Mouse (Mus musculus): ENCODE measurements at regions not wholly inside any gene's neighbourhood (a gene's known extent, or its start where the extent isn't known, plus 50 kb on each side); places are given as distances from the start of the nearest gene placed in this dataset.
A peak's percentile ranks its signal among the peaks of the same experiment; 100 is the strongest.

GRCm38 (mm10) chr11:45174811-45175798 lies 558.0 kb downstream of the Ebf1 start:
- DNase-seq (ENCODE audit: low read depth), result no peak
- TF ChIP-seq POLR2A (IDR thresholded peaks at IDR 0.05; ENCODE audit: borderline replicate concordance, extremely low read depth, insufficient read depth, insufficient read length, poor library complexity, severe bottlenecking), result no peak
- no peak for TF ChIP-seq CTCF (IDR thresholded peaks at IDR 0.05; ENCODE audit: borderline replicate concordance, extremely low read depth, insufficient read depth, insufficient read length)

GRCm38 (mm10) chr11:45176971-45177370 lies 559.9 kb downstream of the Ebf1 start:
- DNase-seq (ENCODE audit: low read depth), result no peak
- TF ChIP-seq POLR2A (IDR thresholded peaks at IDR 0.05; ENCODE audit: borderline replicate concordance, extremely low read depth, insufficient read depth, insufficient read length, poor library complexity, severe bottlenecking), result no peak
- TF ChIP-seq CTCF (IDR thresholded peaks at IDR 0.05; ENCODE audit: borderline replicate concordance, extremely low read depth, insufficient read depth, insufficient read length), result no peak

GRCm38 (mm10) chr11:45178036-45178435 lies 560.9 kb downstream of the Ebf1 start:
- no peak for DNase-seq (ENCODE audit: low read depth)
- TF ChIP-seq CTCF (IDR thresholded peaks at IDR 0.05; ENCODE audit: borderline replicate concordance, extremely low read depth, insufficient read depth, insufficient read length) (no peak), POLR2A (IDR thresholded peaks at IDR 0.05; ENCODE audit: borderline replicate concordance, extremely low read depth, insufficient read depth, insufficient read length, poor library complexity, severe bottlenecking) (no peak)

GRCm38 (mm10) chr11:45179019-45179418 lies 561.9 kb downstream of the Ebf1 start:
- DNase-seq (ENCODE audit: low read depth), result no peak
- no peak for TF ChIP-seq POLR2A (IDR thresholded peaks at IDR 0.05; ENCODE audit: borderline replicate concordance, extremely low read depth, insufficient read depth, insufficient read length, poor library complexity, severe bottlenecking)
- no peak for TF ChIP-seq CTCF (IDR thresholded peaks at IDR 0.05; ENCODE audit: borderline replicate concordance, extremely low read depth, insufficient read depth, insufficient read length)

GRCm38 (mm10) chr11:45190601-45191370 lies 573.7 kb downstream of the Ebf1 start:
- TF ChIP-seq CTCF (IDR thresholded peaks at IDR 0.05; ENCODE audit: borderline replicate concordance, extremely low read depth, insufficient read depth, insufficient read length) (no peak), POLR2A (IDR thresholded peaks at IDR 0.05; ENCODE audit: borderline replicate concordance, extremely low read depth, insufficient read depth, insufficient read length, poor library complexity, severe bottlenecking) (no peak)
- peak; percentile 68 for DNase-seq (ENCODE audit: low read depth)

GRCm38 (mm10) chr11:45191392-45192189 lies 574.5 kb downstream of the Ebf1 start:
- peak; percentile 77 for DNase-seq (ENCODE audit: low read depth)
- no peak for TF ChIP-seq CTCF (IDR thresholded peaks at IDR 0.05; ENCODE audit: borderline replicate concordance, extremely low read depth, insufficient read depth, insufficient read length)

- TF ChIP-seq POLR2A (IDR thresholded peaks at IDR 0.05; ENCODE audit: borderline replicate concordance, extremely low read depth, insufficient read depth, insufficient read length, poor library complexity, severe bottlenecking), result no peak
- no peak for TF ChIP-seq CTCF (IDR thresholded peaks at IDR 0.05; ENCODE audit: borderline replicate concordance, extremely low read depth, insufficient read depth, insufficient read length)
- no peak for DNase-seq (ENCODE audit: low read depth)
Measured at GRCm38 (mm10) chr11:45193319-45193718, 576.2 kb downstream of the Ebf1 start.

- TF ChIP-seq CTCF (IDR thresholded peaks at IDR 0.05; ENCODE audit: borderline replicate concordance, extremely low read depth, insufficient read depth, insufficient read length) (no peak), POLR2A (IDR thresholded peaks at IDR 0.05; ENCODE audit: borderline replicate concordance, extremely low read depth, insufficient read depth, insufficient read length, poor library complexity, severe bottlenecking) (no peak)
- no peak for DNase-seq (ENCODE audit: low read depth)
Measured at GRCm38 (mm10) chr11:45199520-45199919, 582.4 kb downstream of the Ebf1 start.

GRCm38 (mm10) chr11:45200714-45201405 lies 583.7 kb downstream of the Ebf1 start:
- no peak for TF ChIP-seq CTCF (IDR thresholded peaks at IDR 0.05; ENCODE audit: borderline replicate concordance, extremely low read depth, insufficient read depth, insufficient read length)
- no peak for TF ChIP-seq POLR2A (IDR thresholded peaks at IDR 0.05; ENCODE audit: borderline replicate concordance, extremely low read depth, insufficient read depth, insufficient read length, poor library complexity, severe bottlenecking)
- no peak for DNase-seq (ENCODE audit: low read depth)

GRCm38 (mm10) chr11:45203446-45203845 lies 586.3 kb downstream of the Ebf1 start:
- TF ChIP-seq CTCF (IDR thresholded peaks at IDR 0.05; ENCODE audit: borderline replicate concordance, extremely low read depth, insufficient read depth, insufficient read length) (no peak), POLR2A (IDR thresholded peaks at IDR 0.05; ENCODE audit: borderline replicate concordance, extremely low read depth, insufficient read depth, insufficient read length, poor library complexity, severe bottlenecking) (no peak)
- peak; percentile 55 for DNase-seq (ENCODE audit: low read depth)

All from brain, embryonic 14.5 days (tissue).